Mouse (Mus musculus) 3134 (cell line): ENCODE results near the gene Capg.
A peak's percentile ranks its signal among the peaks of the same experiment; 100 is the strongest.

ENCODE experiments used
- DNase-seq: peaks from one replicate; pipeline ENCODE4 v3.0.0-alpha.2; 2011; ENCODE audit warnings: low spot score; ENCODE audit not compliant: insufficient read length; ENCODE audit errors: extremely low read depth

The Capg gene

DNA sequence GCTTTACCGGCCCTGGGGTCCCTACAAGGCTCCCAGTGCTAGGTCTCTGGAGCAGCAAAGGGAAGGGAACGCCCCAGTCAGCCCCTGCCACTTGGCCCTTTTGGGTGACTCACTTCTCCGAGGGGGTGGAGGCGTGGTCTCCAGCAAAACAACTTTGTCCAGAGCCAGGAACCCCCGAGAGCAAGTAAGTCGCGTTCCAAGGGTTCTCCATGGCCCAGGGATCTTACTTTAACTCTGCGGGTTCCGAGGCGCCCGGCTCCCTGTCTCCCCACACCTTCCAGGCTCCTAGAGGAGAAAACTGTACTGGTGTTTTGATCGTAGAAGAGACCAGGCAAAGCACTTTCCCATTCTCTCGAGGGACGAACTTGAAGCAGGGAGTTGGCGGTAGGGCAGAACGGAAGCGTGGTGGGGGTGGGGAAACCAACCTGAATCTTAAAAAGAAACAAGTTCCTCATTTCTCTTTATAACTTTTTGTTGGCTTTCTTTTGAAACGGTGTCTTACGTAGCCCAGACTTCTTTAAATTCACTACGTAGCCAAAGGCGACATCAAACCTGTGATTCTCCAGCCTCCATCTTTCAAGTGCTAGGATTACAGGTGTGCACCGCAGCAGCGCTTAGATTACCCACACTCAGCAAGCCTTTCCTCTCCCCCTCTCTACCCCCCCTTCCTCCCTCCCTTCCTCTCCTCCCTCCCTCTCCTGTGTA is at the start of gene Capg:
TSS of gene Capg (plus strand) at position 109 of the 705 bp plus-strand sequence.
- DNase-seq = peak; percentile 76

GRCm38 (mm10) chr6:72498950-72499349 is 45.2 kb upstream of the Capg start:
- no peak for DNase-seq

- no peak for DNase-seq
Measured at GRCm38 (mm10) chr6:72503309-72503708, 40.9 kb upstream of the Capg start.

DNA sequence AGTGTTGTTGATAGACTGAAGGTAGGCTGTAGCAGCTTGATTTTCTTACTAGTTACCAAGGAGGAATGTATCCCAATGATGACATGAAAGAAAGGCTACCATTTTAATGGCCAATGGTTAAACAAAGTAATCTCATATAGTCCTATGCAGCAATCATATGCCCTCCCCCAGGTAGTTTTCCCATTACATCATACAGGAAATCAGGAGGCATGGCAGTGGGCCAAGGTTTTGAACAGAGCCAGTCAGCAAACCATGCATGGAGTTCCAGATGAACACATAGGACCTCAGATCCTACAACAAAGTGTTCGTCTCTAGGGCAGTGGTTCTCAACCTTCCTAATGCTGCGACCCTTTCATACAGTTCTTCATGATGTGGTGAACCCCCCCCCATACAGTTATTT is 40.3 kb upstream of the Capg start:
- no peak for DNase-seq

- no peak for DNase-seq
Measured at GRCm38 (mm10) chr6:72506104-72506503, 38.1 kb upstream of the Capg start.

DNA sequence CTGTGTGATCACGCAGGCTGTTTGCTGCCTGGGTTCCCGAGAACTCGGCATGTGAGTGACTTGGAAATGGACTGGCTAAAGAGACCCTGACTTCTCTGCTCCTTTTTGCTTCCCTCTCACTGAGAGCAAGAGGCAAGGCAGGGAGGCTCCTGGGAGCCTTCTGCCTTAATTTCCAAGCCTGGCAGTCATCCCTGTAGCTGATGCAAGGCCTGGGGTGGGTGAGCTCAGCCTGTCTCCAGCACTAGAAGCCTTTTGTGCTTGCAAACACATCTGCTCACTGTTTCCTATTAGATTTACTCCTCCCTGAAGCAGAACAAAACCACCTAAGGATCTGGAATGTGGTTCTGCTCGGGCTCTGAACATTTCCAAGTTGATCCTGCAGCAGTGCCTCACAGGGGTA is 35.6 kb upstream of the Capg start:
- DNase-seq = peak; percentile 28

GRCm38 (mm10) chr6:72509872-72510435 is 34.2 kb upstream of the Capg start:
- no peak for DNase-seq

DNA sequence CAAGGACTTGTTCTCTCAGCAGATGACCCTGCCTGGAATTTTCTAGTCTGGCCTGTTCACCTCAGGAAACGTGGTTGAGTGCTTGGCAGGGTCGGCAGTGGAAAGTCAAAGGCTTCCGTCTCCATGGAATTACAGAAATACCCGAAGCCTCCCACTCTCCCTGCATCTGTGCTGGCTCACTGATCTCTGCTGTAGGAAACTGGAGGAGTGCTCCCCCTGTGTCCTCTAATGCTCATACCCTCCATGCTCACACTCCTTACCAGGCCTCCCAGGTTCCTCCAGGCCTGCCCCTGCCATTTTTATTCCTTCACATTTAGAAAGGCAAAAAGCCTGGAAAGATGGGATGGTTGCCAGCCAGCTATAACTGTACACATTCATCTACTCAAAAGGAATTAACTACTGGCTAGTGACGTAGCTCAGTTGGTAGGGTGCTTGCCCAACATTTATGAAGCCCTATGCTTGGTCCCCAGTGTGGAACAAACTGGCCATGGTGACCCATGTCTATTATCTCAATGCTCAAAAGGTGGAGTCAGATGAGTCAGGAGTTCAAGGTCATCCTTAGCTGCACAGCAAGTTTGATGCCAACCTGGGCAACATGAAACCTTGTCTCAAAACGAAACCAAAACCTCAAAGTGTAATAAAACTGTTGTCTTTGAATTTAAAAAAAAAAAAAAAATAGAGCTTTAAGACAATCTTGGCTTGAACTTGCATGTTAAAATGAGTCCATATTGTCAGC is 33.3 kb upstream of the Capg start:
- DNase-seq = no peak

GRCm38 (mm10) chr6:72512386-72513070 is 31.7 kb upstream of the Capg start:
- peak; percentile 90 for DNase-seq

GRCm38 (mm10) chr6:72513071-72513440 is 31.1 kb upstream of the Capg start:
- no peak for DNase-seq

DNA sequence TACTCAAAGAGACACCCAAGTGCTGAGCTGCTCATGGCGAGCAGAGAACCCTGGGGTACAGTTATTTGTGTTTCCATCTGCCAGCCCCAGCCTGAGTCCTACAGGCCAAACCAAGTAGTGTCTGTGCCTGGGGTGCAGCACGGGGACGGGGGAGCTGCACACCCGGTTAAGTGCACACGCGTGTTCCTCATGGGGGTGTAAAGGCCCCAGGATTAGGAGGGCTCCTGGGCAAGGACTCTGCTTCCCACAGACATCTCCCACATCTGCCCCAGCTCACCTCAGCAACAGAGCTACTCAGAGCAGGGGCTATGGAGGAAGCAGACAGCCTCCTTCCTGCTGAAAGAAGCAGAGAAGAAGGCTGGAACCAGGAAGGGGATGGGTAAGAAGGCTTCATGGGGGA is 28.5 kb upstream of the Capg start:
- DNase-seq = no peak

DNA sequence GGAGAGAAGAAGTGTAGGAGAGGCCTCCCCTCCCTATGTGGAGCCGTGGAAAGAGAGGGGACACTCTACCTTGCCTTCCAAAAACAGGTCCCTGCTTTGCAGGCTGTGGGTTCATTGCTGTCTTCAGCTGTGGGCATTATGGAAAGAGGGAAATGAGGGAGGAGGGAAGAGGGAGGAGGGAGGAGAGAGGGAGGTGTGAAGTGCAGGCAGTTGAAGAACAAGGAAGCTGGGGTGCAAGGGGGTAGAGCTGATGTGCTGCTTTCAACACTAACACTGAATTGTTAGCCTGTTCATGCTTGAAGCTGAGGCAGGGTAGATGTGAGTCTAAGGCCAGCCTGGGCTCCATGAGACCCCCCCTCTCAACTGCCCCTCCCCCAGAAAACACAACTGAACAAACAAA is 25.3 kb upstream of the Capg start:
- no peak for DNase-seq

GRCm38 (mm10) chr6:72519303-72519702 is 24.9 kb upstream of the Capg start:
- no peak for DNase-seq

DNA sequence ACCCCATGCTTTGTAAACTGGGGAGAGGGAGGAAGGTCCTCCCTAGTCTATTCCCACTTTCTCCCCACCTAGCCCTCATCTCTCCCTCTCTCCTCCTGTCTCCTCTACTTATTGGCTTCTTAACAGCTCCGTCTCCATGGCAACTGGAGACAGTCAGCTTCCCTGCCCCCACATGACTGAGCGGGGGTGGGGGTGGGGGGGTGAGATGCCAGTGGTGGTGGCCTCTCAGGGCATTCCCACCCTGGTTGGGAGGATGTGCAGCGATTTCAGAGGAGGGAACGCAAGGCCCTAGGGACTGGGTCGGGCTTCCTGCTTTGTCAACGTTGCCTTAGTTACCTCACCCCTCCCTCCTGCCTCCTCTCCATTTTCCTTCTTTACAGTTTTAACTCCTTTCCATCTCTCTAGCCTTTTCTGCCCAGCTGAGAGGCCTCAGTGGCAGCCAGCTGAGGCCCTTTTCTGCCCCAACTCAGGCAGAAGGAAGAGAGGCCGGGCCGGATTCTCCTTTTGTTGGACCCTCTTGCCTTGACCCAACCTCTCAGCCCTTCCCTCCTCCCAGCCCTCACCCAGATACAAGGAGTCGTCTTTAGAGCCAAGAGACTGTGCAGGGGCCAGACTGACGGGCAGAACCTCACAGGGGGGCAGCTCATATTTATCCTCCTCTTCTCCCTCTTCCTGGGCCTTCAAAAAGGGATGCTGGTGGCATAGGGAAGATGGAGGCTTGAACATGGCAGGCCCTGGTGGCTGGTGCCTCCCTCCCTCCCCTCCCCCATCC is 24.1 kb upstream of the Capg start:
- DNase-seq = no peak

GRCm38 (mm10) chr6:72520904-72521303 is 23.3 kb upstream of the Capg start:
- no peak for DNase-seq

DNA sequence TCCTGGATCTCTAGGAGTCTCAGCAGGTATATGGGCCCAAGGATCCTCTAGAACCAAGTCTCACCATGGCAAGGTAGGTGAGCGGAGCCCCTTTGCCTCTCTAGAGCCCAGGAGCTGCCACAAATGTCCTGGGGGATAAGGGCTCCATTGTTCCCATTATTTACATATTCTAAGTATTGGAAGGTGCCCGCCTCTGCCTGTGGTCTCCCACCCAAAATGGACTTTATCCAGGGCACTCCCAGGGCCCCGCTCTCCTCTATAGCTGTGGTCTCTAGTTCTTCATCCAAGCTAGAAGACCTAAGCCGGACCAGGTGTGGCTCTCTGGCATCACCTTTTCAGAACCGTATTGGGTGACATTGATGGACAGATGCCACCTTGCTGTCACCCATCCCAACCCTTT is 22.6 kb upstream of the Capg start, which contains the start of gene Sh2d6:
TSS of gene Sh2d6 (minus strand) at position 101 of the 400 bp plus-strand sequence.
- no peak for DNase-seq

DNA sequence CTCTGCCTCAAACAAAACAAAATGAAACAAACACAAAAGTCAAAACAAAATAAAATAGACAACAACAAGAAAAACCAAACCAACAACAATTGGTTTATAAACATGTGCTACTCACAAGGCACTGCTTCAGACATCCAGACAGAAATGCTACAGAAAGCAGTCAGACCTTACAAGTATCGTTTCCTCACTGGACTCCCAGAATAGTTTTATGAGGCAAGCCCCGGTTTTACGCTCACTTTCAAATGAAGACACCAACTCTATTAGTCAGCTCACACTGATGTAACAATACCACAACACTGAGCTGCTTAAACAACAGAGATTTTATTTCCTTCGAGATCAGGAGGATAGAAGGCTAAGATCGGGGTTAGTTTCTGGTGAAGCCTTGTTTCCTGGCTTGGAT is 21.9 kb upstream of the Capg start:
- no peak for DNase-seq

DNA sequence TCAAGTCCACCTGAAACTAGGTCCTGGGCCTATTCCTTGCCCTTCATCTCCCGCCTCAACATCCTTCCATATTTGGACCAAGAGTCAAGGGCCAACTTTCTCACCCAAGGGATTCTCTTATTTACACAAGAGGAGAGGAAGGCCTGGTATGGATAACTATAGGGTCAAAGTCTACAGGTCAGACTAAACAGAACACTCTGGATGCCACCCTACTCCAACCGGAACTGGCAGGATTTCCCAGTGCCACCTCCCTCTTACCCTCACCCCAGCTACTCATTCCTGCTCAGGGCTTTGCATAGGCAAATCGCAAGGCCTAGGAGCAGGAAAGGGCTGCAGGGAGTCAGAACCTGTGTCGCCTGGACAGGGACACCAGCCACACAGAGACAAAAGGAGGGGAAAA is 21.0 kb upstream of the Capg start:
- no peak for DNase-seq

DNA sequence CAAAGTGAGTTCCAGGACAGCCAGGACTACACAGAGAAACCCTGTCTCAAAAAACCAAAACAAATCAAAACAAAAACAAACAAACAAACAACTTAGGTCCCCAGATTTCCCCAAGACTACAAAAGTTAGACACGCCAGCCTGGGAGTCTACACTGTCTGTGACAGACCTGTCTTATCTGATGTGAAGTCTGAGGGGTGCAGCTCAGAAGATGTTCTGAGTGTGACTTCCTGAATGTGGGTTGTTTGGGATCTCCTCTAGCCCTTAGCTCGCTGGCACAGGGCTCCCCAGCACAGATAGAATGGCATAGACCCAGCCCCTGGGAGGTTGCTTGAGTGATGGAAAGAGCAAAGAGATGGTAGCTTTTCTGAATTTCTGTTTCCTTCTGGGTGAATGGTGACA is 20.0 kb upstream of the Capg start:
- no peak for DNase-seq

GRCm38 (mm10) chr6:72527070-72527469 is 17.1 kb upstream of the Capg start:
- no peak for DNase-seq
